Mouse (Mus musculus): Measurements from ENCODE around the gene Sh3bp4. TPM values are rescaled to one million over a fixed set of nuclear protein-coding genes. Genes with fewer than 3 reads are reported as not detected.
A peak's percentile ranks its signal among the peaks of the same experiment; 100 is the strongest.

Gene Sh3bp4
- polyA plus RNA-seq, 1 experiment from 2014 or later = 17.0 TPM

GRCm38 (mm10) chr1:89073291-89073846, 3.2 kb downstream of the Sh3bp4 start:
- WGBS = 87% methylated on average over 5 of the region's 5 CpGs
- no peak overlapping the region for H3K4me2 ChIP-seq (replicated peaks)
- no peaks in the 10 kb centered on the region for H3K36me3 ChIP-seq
- no peak overlapping the region for H3K4me3 ChIP-seq (replicated peaks)
- H3K27ac ChIP-seq = no peak overlapping the region
- ATAC-seq = no peak
- no peaks in the 10 kb centered on the region for H3K27me3 ChIP-seq (replicated peaks)
- H3K4me1 ChIP-seq (replicated peaks) = peaks cover 45% of the 10 kb centered on the region
- no peaks in the 10 kb centered on the region for H3K9me3 ChIP-seq
- no peak overlapping the region for H3K9ac ChIP-seq

- peaks cover 40% of the 10 kb centered on the region for H3K4me1 ChIP-seq (replicated peaks)
- no peak overlapping the region for H3K4me2 ChIP-seq (replicated peaks)
- WGBS = 37% methylated on average over 6 of the region's 6 CpGs
- no peaks in the 10 kb centered on the region for H3K27me3 ChIP-seq (replicated peaks)
- no peak overlapping the region for H3K9ac ChIP-seq
- no peak overlapping the region for H3K4me3 ChIP-seq (replicated peaks)
- H3K36me3 ChIP-seq = no peaks in the 10 kb centered on the region
- H3K9me3 ChIP-seq = no peaks in the 10 kb centered on the region
- no peak for ATAC-seq
- H3K27ac ChIP-seq = no peak overlapping the region
Measured at GRCm38 (mm10) chr1:89074678-89075077, 4.5 kb downstream of the Sh3bp4 start.

DNA sequence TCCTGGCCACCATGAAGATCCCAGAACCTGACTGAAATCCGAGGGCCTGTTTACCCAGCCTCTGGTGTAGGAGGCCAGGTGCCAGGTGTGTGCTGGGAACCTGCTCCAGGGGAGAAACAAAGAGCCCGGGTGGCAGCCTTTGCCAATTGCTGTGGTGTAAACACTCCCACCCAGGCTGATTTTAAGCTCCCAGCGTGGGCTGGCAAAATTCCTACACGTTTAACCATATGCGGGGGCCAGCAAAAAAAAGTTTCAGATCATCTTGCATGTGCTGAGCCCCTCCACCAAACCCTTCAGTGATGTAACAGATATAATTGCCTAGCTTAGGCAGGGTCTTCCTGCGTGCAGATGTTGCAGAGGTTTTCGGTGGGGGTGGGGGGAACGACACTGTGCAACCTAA, 4.9 kb downstream of the Sh3bp4 start:
- H3K4me1 ChIP-seq (replicated peaks) = peaks cover 40% of the 10 kb centered on the region
- 54% methylated on average over 8 of the region's 8 CpGs for WGBS
- no peak overlapping the region for H3K4me2 ChIP-seq (replicated peaks)
- 0 out of 2 replicates have a peak overlapping the region, but pooled peaks have one; percentile 36 for H3K27ac ChIP-seq
- no peak for ATAC-seq
- H3K36me3 ChIP-seq = no peaks in the 10 kb centered on the region
- no peaks in the 10 kb centered on the region for H3K27me3 ChIP-seq (replicated peaks)
- H3K9ac ChIP-seq = no peak overlapping the region
- no peaks in the 10 kb centered on the region for H3K9me3 ChIP-seq
- H3K4me3 ChIP-seq (replicated peaks) = no peak overlapping the region

DNA sequence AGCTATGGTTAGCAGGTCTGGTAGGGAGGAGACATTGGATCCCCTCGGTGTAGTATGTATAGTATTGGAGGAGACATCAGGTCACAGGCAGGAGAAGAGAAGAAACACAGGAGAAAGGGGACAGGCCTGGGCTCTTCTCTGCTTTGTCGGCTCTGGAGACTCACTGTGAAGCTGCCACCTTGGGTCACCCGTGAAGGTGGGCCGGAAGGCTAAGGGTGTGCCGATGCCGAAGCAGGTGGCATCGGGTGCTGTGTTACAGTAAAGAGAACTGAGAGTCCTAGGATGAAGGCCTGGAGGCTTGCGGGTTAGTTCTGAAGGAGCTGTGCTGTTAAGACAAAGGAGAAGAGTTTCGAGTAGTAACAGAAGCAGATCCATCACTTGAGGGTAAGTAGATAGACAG, 6.6 kb downstream of the Sh3bp4 start:
- H3K4me1 ChIP-seq (replicated peaks) = peaks cover 41% of the 10 kb centered on the region
- H3K9ac ChIP-seq = no peak overlapping the region
- no peak overlapping the region for H3K4me2 ChIP-seq (replicated peaks)
- no peaks in the 10 kb centered on the region for H3K36me3 ChIP-seq
- no peak overlapping the region for H3K4me3 ChIP-seq (replicated peaks)
- no peak overlapping the region for H3K27ac ChIP-seq
- ATAC-seq = no peak
- WGBS = 87% methylated on average over 9 of the region's 9 CpGs
- no peaks in the 10 kb centered on the region for H3K27me3 ChIP-seq (replicated peaks)
- no peaks in the 10 kb centered on the region for H3K9me3 ChIP-seq

- peaks cover 30% of the 10 kb centered on the region for H3K4me1 ChIP-seq (replicated peaks)
- H3K27me3 ChIP-seq (replicated peaks) = no peaks in the 10 kb centered on the region
- no peak for ATAC-seq
- 86% methylated on average over 2 of the region's 2 CpGs for WGBS
- no peak overlapping the region for H3K4me2 ChIP-seq (replicated peaks)
- H3K4me3 ChIP-seq (replicated peaks) = no peak overlapping the region
- no peak overlapping the region for H3K9ac ChIP-seq
- no peaks in the 10 kb centered on the region for H3K9me3 ChIP-seq
- H3K27ac ChIP-seq = no peak overlapping the region
- no peaks in the 10 kb centered on the region for H3K36me3 ChIP-seq
Measured at GRCm38 (mm10) chr1:89078240-89078639, 8.0 kb downstream of the Sh3bp4 start.

DNA sequence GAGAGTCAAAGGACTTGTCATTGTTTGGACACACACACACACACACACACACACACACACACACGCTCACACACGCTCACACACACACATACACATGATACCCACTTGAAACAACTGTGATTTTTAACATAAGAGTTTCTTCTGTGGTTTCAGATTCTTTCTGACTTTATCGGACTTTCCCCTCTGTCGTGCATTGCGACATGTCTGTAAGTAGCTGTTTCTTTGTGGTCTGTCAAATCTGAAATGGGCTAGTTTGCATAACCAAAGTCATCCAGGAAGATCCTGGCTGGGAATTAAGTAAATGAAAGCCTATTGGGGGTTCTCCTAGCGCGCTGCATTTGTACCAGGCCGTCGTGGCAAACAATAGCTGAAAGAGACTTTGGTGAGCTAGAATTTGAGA, 8.5 kb downstream of the Sh3bp4 start:
- 60% methylated on average over 9 of the region's 9 CpGs for WGBS
- Histone ChIP-seq H3K36me3 (no peaks in the 10 kb centered on the region), H3K9ac (no peak overlapping the region), H3K4me1 (replicated peaks) (peaks cover 30% of the 10 kb centered on the region), H3K27me3 (replicated peaks) (no peaks in the 10 kb centered on the region), H3K4me2 (replicated peaks) (no peak overlapping the region), H3K27ac (no peak overlapping the region), H3K4me3 (replicated peaks) (no peak overlapping the region), H3K9me3 (no peaks in the 10 kb centered on the region)
- ATAC-seq = no peak

- no peak for ATAC-seq
- Histone ChIP-seq H3K4me3 (replicated peaks) (no peak overlapping the region), H3K9ac (no peak overlapping the region), H3K36me3 (no peaks in the 10 kb centered on the region), H3K9me3 (no peaks in the 10 kb centered on the region), H3K4me2 (replicated peaks) (no peak overlapping the region), H3K4me1 (replicated peaks) (peaks cover 30% of the 10 kb centered on the region), H3K27me3 (replicated peaks) (no peaks in the 10 kb centered on the region), H3K27ac (no peak overlapping the region)
- WGBS = 56% methylated on average over 2 of the region's 2 CpGs
Measured at GRCm38 (mm10) chr1:89079239-89079638, 9.0 kb downstream of the Sh3bp4 start.

- 76% methylated on average over 8 of the region's 8 CpGs for WGBS
- Histone ChIP-seq H3K36me3 (no peaks in the 10 kb centered on the region), H3K9ac (no peak overlapping the region), H3K4me3 (replicated peaks) (no peak overlapping the region), H3K9me3 (no peaks in the 10 kb centered on the region), H3K4me2 (replicated peaks) (no peak overlapping the region), H3K27me3 (replicated peaks) (no peaks in the 10 kb centered on the region), H3K4me1 (replicated peaks) (peaks cover 21% of the 10 kb centered on the region), H3K27ac (no peak overlapping the region)
- no peak for ATAC-seq
Measured at GRCm38 (mm10) chr1:89080371-89080770, 10.2 kb downstream of the Sh3bp4 start.

GRCm38 (mm10) chr1:89080795-89081194, 10.6 kb downstream of the Sh3bp4 start:
- Histone ChIP-seq H3K4me2 (replicated peaks) (no peak overlapping the region), H3K36me3 (no peaks in the 10 kb centered on the region), H3K9ac (no peak overlapping the region), H3K27ac (no peak overlapping the region), H3K9me3 (no peaks in the 10 kb centered on the region), H3K4me1 (replicated peaks) (peaks cover 20% of the 10 kb centered on the region), H3K27me3 (replicated peaks) (no peaks in the 10 kb centered on the region), H3K4me3 (replicated peaks) (no peak overlapping the region)
- no peak for ATAC-seq
- 70% methylated on average over 5 of the region's 5 CpGs for WGBS

GRCm38 (mm10) chr1:89081371-89081770, 11.2 kb downstream of the Sh3bp4 start:
- no peak overlapping the region for H3K4me3 ChIP-seq (replicated peaks)
- no peak overlapping the region for H3K4me2 ChIP-seq (replicated peaks)
- 80% methylated on average over 4 of the region's 4 CpGs for WGBS
- H3K9ac ChIP-seq = no peak overlapping the region
- no peaks in the 10 kb centered on the region for H3K36me3 ChIP-seq
- ATAC-seq = no peak
- H3K27me3 ChIP-seq (replicated peaks) = no peaks in the 10 kb centered on the region
- H3K4me1 ChIP-seq (replicated peaks) = peaks cover 19% of the 10 kb centered on the region
- H3K9me3 ChIP-seq = no peaks in the 10 kb centered on the region
- no peak overlapping the region for H3K27ac ChIP-seq

DNA sequence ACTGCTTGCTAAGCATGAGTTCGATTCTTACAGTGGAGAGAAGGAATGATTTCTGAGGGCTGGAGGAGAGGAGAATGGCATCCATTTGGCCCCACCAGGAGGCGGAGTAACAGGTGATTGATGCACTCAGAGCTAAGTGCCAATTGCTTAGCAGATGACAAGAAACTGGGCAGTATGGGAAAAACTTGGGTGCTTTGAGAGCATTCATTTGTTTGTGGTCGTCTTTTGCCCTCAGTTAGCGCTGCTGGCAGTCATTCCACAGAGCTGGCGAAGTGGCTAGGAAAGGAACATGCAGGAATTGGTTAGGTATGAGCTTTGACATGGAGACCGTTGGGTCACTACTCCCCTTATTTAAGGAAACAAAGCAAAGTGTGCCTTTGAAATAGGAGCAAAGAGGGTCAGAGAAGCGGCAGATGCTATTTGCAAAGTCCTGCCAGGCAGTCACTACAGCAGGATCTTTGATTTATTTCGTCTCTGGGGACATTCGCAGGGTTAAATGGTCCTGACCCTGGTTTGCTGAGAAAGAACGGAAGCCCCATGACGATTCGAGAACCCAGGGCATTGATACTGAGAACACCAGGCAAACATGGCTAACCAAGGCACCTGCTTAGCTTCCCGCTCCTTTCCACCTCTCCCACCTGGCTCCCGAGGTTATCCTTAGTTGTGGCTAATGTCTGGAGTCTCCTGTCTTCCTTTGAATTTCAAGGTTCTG, 12.1 kb downstream of the Sh3bp4 start:
- Histone ChIP-seq H3K4me2 (replicated peaks) (no peak overlapping the region), H3K4me1 (replicated peaks) (peaks cover 14% of the 10 kb centered on the region), H3K36me3 (no peaks in the 10 kb centered on the region), H3K4me3 (replicated peaks) (no peak overlapping the region), H3K9ac (no peak overlapping the region), H3K27ac (no peak overlapping the region), H3K9me3 (no peaks in the 10 kb centered on the region), H3K27me3 (replicated peaks) (no peaks in the 10 kb centered on the region)
- 62% methylated on average over 14 of the region's 14 CpGs for WGBS
- ATAC-seq = no peak

- H3K9ac ChIP-seq = no peak overlapping the region
- ATAC-seq = no peak
- H3K36me3 ChIP-seq = no peaks in the 10 kb centered on the region
- peaks cover 33% of the 10 kb centered on the region for H3K4me1 ChIP-seq (replicated peaks)
- H3K27ac ChIP-seq = no peak overlapping the region
- H3K4me2 ChIP-seq (replicated peaks) = no peak overlapping the region
- WGBS = 82% methylated on average over 9 of the region's 9 CpGs
- no peaks in the 10 kb centered on the region for H3K27me3 ChIP-seq (replicated peaks)
- no peak overlapping the region for H3K4me3 ChIP-seq (replicated peaks)
- H3K9me3 ChIP-seq = no peaks in the 10 kb centered on the region
Measured at GRCm38 (mm10) chr1:89086575-89087153, 16.4 kb downstream of the Sh3bp4 start.

DNA sequence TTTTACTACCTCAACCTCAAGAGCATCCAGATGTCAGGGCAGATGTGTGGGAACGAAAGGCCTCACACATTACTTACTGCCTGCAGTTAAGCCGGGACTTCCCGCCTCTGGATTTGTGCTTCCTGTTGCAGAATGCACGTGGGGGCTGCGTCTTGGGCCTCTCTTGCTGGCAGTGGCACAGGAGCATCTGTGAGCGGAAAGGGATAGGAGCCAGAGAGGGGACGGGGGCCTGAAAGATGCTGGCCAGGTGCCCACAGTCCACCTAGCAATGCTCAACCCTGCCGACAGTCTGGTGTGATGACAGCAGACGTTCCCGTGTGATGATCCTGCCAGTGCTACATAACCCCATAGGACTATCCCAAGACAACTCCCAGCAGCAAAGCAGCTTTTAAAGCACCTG, 17.9 kb downstream of the Sh3bp4 start:
- Histone ChIP-seq H3K27ac (0 out of 2 replicates have a peak overlapping the region, but pooled peaks have one; percentile 17), H3K9ac (no peak overlapping the region), H3K4me2 (replicated peaks) (no peak overlapping the region), H3K9me3 (no peaks in the 10 kb centered on the region), H3K4me1 (replicated peaks) (peaks cover 48% of the 10 kb centered on the region), H3K4me3 (replicated peaks) (no peak overlapping the region), H3K27me3 (replicated peaks) (no peaks in the 10 kb centered on the region), H3K36me3 (no peaks in the 10 kb centered on the region)
- 50% methylated on average over 10 of the region's 10 CpGs for WGBS
- ATAC-seq = no peak

Data from intestine, embryonic 15.5 days (tissue).